Mouse (Mus musculus) embryonic facial prominence, embryonic 13.5 days (tissue): ENCODE data around the gene Pdap1. TPM values are rescaled to one million over a fixed set of nuclear protein-coding genes. Genes with fewer than 3 reads are reported as not detected.
"Not testable (repeated sequence)": the region's sequence is repeated elsewhere in the genome, so short reads cannot be mapped to it uniquely, and the experiment has no call there.

Source experiments
- ATAC-seq: fragments of 200-750 bp; cut with Nextera tagmentation; 2 replicates; pipeline ENCODE4 v1.8.0; 2017; ENCODE audit warnings: low read depth; ENCODE audit not compliant: insufficient number of reproducible peaks, insufficient read depth, low FRiP score, low TSS enrichment
- H3K27ac ChIP-seq: fragments of 300-500 bp; sonication (generic); 2 replicates; pipeline ENCODE4 v1.5.1; 2015; ENCODE audit warnings: moderate library complexity, mild to moderate bottlenecking, inconsistent platforms
- H3K27me3 ChIP-seq: fragments of 300-500 bp; sonication (generic); 2 replicates; pipeline ENCODE4 v1.6.1; 2015; ENCODE audit warnings: mild to moderate bottlenecking, inconsistent platforms
- H3K36me3 ChIP-seq: fragments of 300-500 bp; sonication (generic); 2 replicates; pipeline ENCODE4 v1.6.1; 2015; ENCODE audit warnings: mild to moderate bottlenecking, inconsistent platforms
- H3K4me1 ChIP-seq: fragments of 300-500 bp; sonication (generic); 2 replicates; pipeline ENCODE4 v1.6.1; 2015; ENCODE audit warnings: inconsistent platforms
- H3K4me2 ChIP-seq: fragments of 300-500 bp; sonication (generic); 2 replicates; pipeline ENCODE4 v1.6.1; 2015; ENCODE audit warnings: moderate library complexity, mild to moderate bottlenecking, inconsistent platforms
- H3K4me3 ChIP-seq: fragments of 300-500 bp; sonication (generic); 2 replicates; pipeline ENCODE4 v1.5.1; 2015; ENCODE audit warnings: mild to moderate bottlenecking, inconsistent platforms
- H3K9ac ChIP-seq: fragments of 300-500 bp; sonication (generic); 2 replicates; pipeline ENCODE4 v1.6.1; 2015; ENCODE audit warnings: mild to moderate bottlenecking, inconsistent platforms
- H3K9me3 ChIP-seq: fragments of 300-500 bp; sonication (generic); 2 replicates; pipeline ENCODE4 v1.6.1; 2016; ENCODE audit warnings: inconsistent platforms
- WGBS: fragments of 180-500 bp; shearing (Covaris S2); methylation state at CpG from one replicate; pipeline ENCODE4 v1.1.7; 2015; ENCODE audit warnings: mixed read lengths; 5-methylcytosine and 5-hydroxymethylcytosine counted together
- polyA plus RNA-seq: library from polyadenylated mRNA; unstranded; fragments of >200 nt; fragmentation: Nextera tagmentation; extraction: Ambion mirVana; gene quantifications from 2 replicates; pipeline ENCODE4 v1.2.1, GENCODE M21; 2015

The Pdap1 gene
- polyA plus RNA-seq, 1 experiment from 2014 or later: 146 TPM

GRCm38 (mm10) chr5:145104328-145104727, 35.7 kb downstream of the Pdap1 start:
- H3K36me3 ChIP-seq: peaks cover 96% of the 10 kb centered on the region
- H3K27me3 ChIP-seq: no peaks in the 10 kb centered on the region
- H3K27ac ChIP-seq: no peak overlapping the region
- H3K9ac ChIP-seq: no peak overlapping the region
- WGBS: 48% methylated on average over 9 of the region's 9 CpGs
- H3K9me3 ChIP-seq: no peaks in the 10 kb centered on the region
- H3K4me1 ChIP-seq: no peaks in the 10 kb centered on the region
- no peak overlapping the region for H3K4me3 ChIP-seq
- ATAC-seq: peak; percentile 35; the same call in 1 of the 2 replicates
- H3K4me2 ChIP-seq: no peak overlapping the region

- no peak overlapping the region for H3K27ac ChIP-seq
- no peak overlapping the region for H3K4me2 ChIP-seq
- no peaks in the 10 kb centered on the region for H3K9me3 ChIP-seq
- no peak overlapping the region for H3K4me3 ChIP-seq
- H3K9ac ChIP-seq: no peak overlapping the region
- no peaks in the 10 kb centered on the region for H3K4me1 ChIP-seq
- no peak for ATAC-seq
- peaks cover 96% of the 10 kb centered on the region for H3K36me3 ChIP-seq
- 92% methylated on average over 4 of the region's 4 CpGs for WGBS
- H3K27me3 ChIP-seq: no peaks in the 10 kb centered on the region
Measured at GRCm38 (mm10) chr5:145102706-145103105, 37.3 kb downstream of the Pdap1 start.

- H3K4me3 ChIP-seq, H3K9me3 ChIP-seq, H3K9ac ChIP-seq, H3K4me1 ChIP-seq, H3K4me2 ChIP-seq, ATAC-seq, H3K27me3 ChIP-seq, H3K27ac ChIP-seq: not testable (repeated sequence)
- WGBS: 94% methylated on average over 11 of the region's 11 CpGs
- peaks cover 97% of the 10 kb centered on the region for H3K36me3 ChIP-seq
Measured at GRCm38 (mm10) chr5:145101451-145101850, 38.6 kb downstream of the Pdap1 start.

GRCm38 (mm10) chr5:145100960-145101359, 39.1 kb downstream of the Pdap1 start:
- H3K36me3 ChIP-seq: peaks cover 97% of the 10 kb centered on the region
- H3K27ac ChIP-seq: no peak overlapping the region
- ATAC-seq: no peak
- H3K4me1 ChIP-seq: no peaks in the 10 kb centered on the region
- WGBS: 94% methylated on average over 9 of the region's 9 CpGs
- H3K9ac ChIP-seq: no peak overlapping the region
- no peaks in the 10 kb centered on the region for H3K9me3 ChIP-seq
- H3K4me3 ChIP-seq: no peak overlapping the region
- H3K27me3 ChIP-seq: no peaks in the 10 kb centered on the region
- no peak overlapping the region for H3K4me2 ChIP-seq

- Histone ChIP-seq H3K4me3 (no peak overlapping the region), H3K9me3 (no peaks in the 10 kb centered on the region), H3K4me2 (no peak overlapping the region), H3K9ac (no peak overlapping the region), H3K27me3 (no peaks in the 10 kb centered on the region), H3K4me1 (no peaks in the 10 kb centered on the region), H3K36me3 (peaks cover 95% of the 10 kb centered on the region), H3K27ac (no peak overlapping the region)
- WGBS: 93% methylated on average over 10 of the region's 10 CpGs
- no peak for ATAC-seq
Measured at GRCm38 (mm10) chr5:145098340-145098821, 41.7 kb downstream of the Pdap1 start.

- ATAC-seq: no peak
- Histone ChIP-seq H3K4me2 (no peak overlapping the region), H3K4me1 (no peaks in the 10 kb centered on the region), H3K9me3 (no peaks in the 10 kb centered on the region), H3K4me3 (no peak overlapping the region), H3K27ac (no peak overlapping the region), H3K27me3 (no peaks in the 10 kb centered on the region), H3K36me3 (peaks cover 91% of the 10 kb centered on the region), H3K9ac (no peak overlapping the region)
- WGBS: 89% methylated on average over 4 of the region's 4 CpGs
Measured at GRCm38 (mm10) chr5:145096195-145096594, 43.8 kb downstream of the Pdap1 start.

- Histone ChIP-seq H3K36me3 (peaks cover 57% of the 10 kb centered on the region), H3K9ac (no peak overlapping the region), H3K27ac (no peak overlapping the region), H3K9me3 (no peaks in the 10 kb centered on the region), H3K4me2 (no peak overlapping the region), H3K27me3 (no peaks in the 10 kb centered on the region), H3K4me1 (peaks cover 4% of the 10 kb centered on the region), H3K4me3 (no peak overlapping the region)
- WGBS: 93% methylated on average over 3 of the region's 3 CpGs
- no peak for ATAC-seq
Measured at GRCm38 (mm10) chr5:145089878-145090277, 50.2 kb downstream of the Pdap1 start.

GRCm38 (mm10) chr5:145088186-145088585, 51.9 kb downstream of the Pdap1 start:
- Histone ChIP-seq H3K36me3 (peaks cover 42% of the 10 kb centered on the region), H3K4me3 (no peak overlapping the region), H3K27ac (no peak overlapping the region), H3K27me3 (no peaks in the 10 kb centered on the region), H3K4me1 (peaks cover 10% of the 10 kb centered on the region), H3K4me2 (no peak overlapping the region), H3K9ac (no peak overlapping the region), H3K9me3 (no peaks in the 10 kb centered on the region)
- 99% methylated on average over 2 of the region's 2 CpGs for WGBS
- ATAC-seq: no peak

GRCm38 (mm10) chr5:145084822-145085221, 55.2 kb downstream of the Pdap1 start:
- 67% methylated on average over 2 of the region's 2 CpGs for WGBS
- no peaks in the 10 kb centered on the region for H3K9me3 ChIP-seq
- ATAC-seq: no peak

GRCm38 (mm10) chr5:145083632-145084451, 56.2 kb downstream of the Pdap1 start, which contains the start of the genes Arpc1a and Kpna7:
Arpc1a (plus strand) TSS chr5:145083830.
Kpna7 (minus strand) TSS chr5:145084030.
- peak within 1 kb of the TSS; percentile 72; the same call in 1 of the 2 replicates for H3K27ac ChIP-seq
- WGBS: under 1% methylated on average over 54 of the region's 54 CpGs
- peak within 1 kb of the TSS; percentile 89 for H3K4me3 ChIP-seq
- H3K4me2 ChIP-seq: peak within 1 kb of the TSS; percentile 89
- H3K4me1 ChIP-seq: peaks cover 10% of the 10 kb centered on the region
- H3K9me3 ChIP-seq: no peaks in the 10 kb centered on the region
- H3K36me3 ChIP-seq: peaks cover 15% of the 10 kb centered on the region; the same call in 1 of the 2 replicates
- peak within 1 kb of the TSS; percentile 96 for H3K9ac ChIP-seq
- peak; percentile 93 for ATAC-seq
- H3K27me3 ChIP-seq: no peaks in the 10 kb centered on the region

More at GRCm38 (mm10) chr5:145084822-145085221, 55.2 kb downstream of the Pdap1 start:
- H3K4me3 ChIP-seq: peak overlapping the region; percentile 89
- H3K36me3 ChIP-seq: peaks cover 21% of the 10 kb centered on the region; the same call in 1 of the 2 replicates
- H3K4me2 ChIP-seq: peak overlapping the region; percentile 89
- peak overlapping the region; percentile 96 for H3K9ac ChIP-seq
- H3K4me1 ChIP-seq: peaks cover 10% of the 10 kb centered on the region
- no peak overlapping the region for H3K27ac ChIP-seq
- H3K27me3 ChIP-seq: no peaks in the 10 kb centered on the region

- ATAC-seq, H3K27me3 ChIP-seq, H3K9me3 ChIP-seq: not testable (repeated sequence)
- H3K27ac ChIP-seq: peak overlapping the region; percentile 72; the same call in 1 of the 2 replicates
- H3K4me1 ChIP-seq: peaks cover 10% of the 10 kb centered on the region
- peak overlapping the region; percentile 89 for H3K4me2 ChIP-seq
- peak overlapping the region; percentile 96 for H3K9ac ChIP-seq
- peaks cover 15% of the 10 kb centered on the region; the same call in 1 of the 2 replicates for H3K36me3 ChIP-seq
- WGBS: 51% methylated on average over 6 of the region's 6 CpGs
- H3K4me3 ChIP-seq: peak overlapping the region; percentile 89
Measured at GRCm38 (mm10) chr5:145083201-145083600, 56.8 kb downstream of the Pdap1 start.
